Mouse (Mus musculus) midbrain, embryonic 11.5 days (tissue): ENCODE data around the gene A830018L16Rik. TPM values are rescaled to one million over a fixed set of nuclear protein-coding genes. Genes with fewer than 3 reads are reported as not detected.
A peak's percentile ranks its signal among the peaks of the same experiment; 100 is the strongest.

Experiments
- ATAC-seq: fragments of 200-750 bp; cut with Nextera tagmentation; 2 replicates; pipeline ENCODE4 v1.8.0; 2017; ENCODE audit warnings: moderate TSS enrichment, moderate library complexity; ENCODE audit not compliant: low FRiP score
- DNase-seq: peaks from one replicate; pipeline ENCODE4 v3.0.0; 2015; ENCODE audit warnings: low spot score; ENCODE audit errors: missing footprints
- H3K27ac ChIP-seq: fragments of 300-500 bp; sonication (generic); 2 replicates; pipeline ENCODE4 v1.5.1; 2014; ENCODE audit warnings: low read depth, low read length
- H3K27me3 ChIP-seq: fragments of 300-500 bp; sonication (generic); 2 replicates; pipeline ENCODE4 v1.6.1; 2014; ENCODE audit warnings: mild to moderate bottlenecking, low read length, moderate library complexity, mixed read lengths; ENCODE audit not compliant: control insufficient read depth, insufficient read depth
- H3K36me3 ChIP-seq: fragments of 300-500 bp; sonication (generic); 2 replicates; pipeline ENCODE4 v1.6.1; 2014; ENCODE audit warnings: mild to moderate bottlenecking, low read length, moderate library complexity, mixed read lengths; ENCODE audit not compliant: control insufficient read depth, insufficient read depth
- H3K4me1 ChIP-seq: fragments of 300-500 bp; sonication (generic); 2 replicates; pipeline ENCODE4 v1.6.1; 2014; ENCODE audit warnings: low read length; ENCODE audit not compliant: control insufficient read depth, insufficient read depth
- H3K4me2 ChIP-seq: fragments of 300-500 bp; sonication (generic); 2 replicates; pipeline ENCODE4 v1.6.1; 2014; ENCODE audit warnings: mild to moderate bottlenecking, moderate library complexity
- H3K4me3 ChIP-seq: fragments of 300-500 bp; sonication (generic); 2 replicates; pipeline ENCODE4 v1.5.1; 2014; ENCODE audit warnings: low read depth, low read length
- H3K9ac ChIP-seq: fragments of 300-500 bp; sonication (generic); 2 replicates; pipeline ENCODE4 v1.6.1; 2014; ENCODE audit warnings: low read length
- H3K9me3 ChIP-seq: fragments of 300-500 bp; sonication (generic); 2 replicates; pipeline ENCODE4 v1.6.1; 2016; ENCODE audit warnings: low read length; ENCODE audit not compliant: control insufficient read depth
- WGBS: fragments of 180-500 bp; shearing (Covaris S2); extraction: QIAGEN DNeasy Blood & Tissue Kit; methylation state at CpG from one replicate; pipeline ENCODE4 v1.1.7; 2014; 5-methylcytosine and 5-hydroxymethylcytosine counted together
- polyA plus RNA-seq: library from polyadenylated mRNA; unstranded; fragments of >200 nt; fragmentation: Nextera tagmentation; extraction: Ambion mirVana; gene quantifications from 2 replicates; pipeline ENCODE4 v1.2.1, GENCODE M21; 2014

Gene A830018L16Rik
- polyA plus RNA-seq, 1 experiment from 2014 or later, result 2.7 TPM

DNA sequence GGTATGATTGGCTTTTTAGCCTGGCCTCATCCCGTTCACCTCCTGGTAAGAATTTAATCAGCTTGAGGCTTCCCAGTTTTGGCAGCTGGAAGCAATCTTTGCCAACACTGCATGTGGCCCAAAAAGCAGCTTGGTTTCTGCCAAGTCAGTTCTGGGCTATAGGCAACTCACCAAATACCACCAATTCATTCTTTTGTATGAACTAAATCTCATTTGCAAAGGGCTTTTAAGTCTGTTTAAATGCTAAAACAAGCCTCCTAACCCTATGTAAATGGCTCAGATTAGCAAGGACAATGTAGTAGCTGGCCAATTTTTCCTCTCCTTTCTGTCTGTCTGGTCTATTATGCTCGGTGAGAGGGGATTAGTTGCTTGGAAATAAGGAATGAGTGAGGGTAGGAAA lies 334.5 kb downstream of the A830018L16Rik start:
- Histone ChIP-seq H3K9me3 (peaks cover 9% of the 10 kb centered on the region), H3K4me2 (no peak overlapping the region), H3K4me1 (peaks cover 8% of the 10 kb centered on the region; the same call in 1 of the 2 replicates), H3K9ac (no peak overlapping the region), H3K27ac (no peak overlapping the region), H3K4me3 (no peak overlapping the region), H3K36me3 (no peaks in the 10 kb centered on the region), H3K27me3 (peaks cover 15% of the 10 kb centered on the region; the same call in 1 of the 2 replicates)
- ATAC-seq, result peak; percentile 91
- 2% methylated on average over 2 of the region's 2 CpGs for WGBS
- DNase-seq, result no peak

DNA sequence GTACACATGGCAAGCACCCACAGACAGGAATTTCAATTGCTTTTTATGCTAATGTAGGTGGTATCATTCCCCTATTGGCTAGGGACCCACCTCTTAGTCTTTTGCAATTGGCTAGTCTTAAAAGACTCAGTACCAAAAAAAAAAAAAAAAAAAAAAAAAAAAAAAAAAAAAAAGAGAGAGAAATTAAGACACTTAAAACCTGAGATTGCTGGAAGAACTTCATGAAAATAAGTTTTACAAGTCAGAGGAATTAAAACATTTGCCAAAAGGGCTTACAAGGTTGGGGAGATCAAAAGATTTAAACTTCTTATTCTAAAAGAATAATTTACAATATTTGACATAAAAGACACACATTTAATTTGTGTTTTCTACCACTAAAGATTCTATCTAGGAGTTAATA lies 336.2 kb downstream of the A830018L16Rik start:
- no peak for DNase-seq
- Histone ChIP-seq H3K4me3 (no peak overlapping the region), H3K9me3 (peaks cover 9% of the 10 kb centered on the region), H3K4me2 (no peak overlapping the region), H3K27ac (no peak overlapping the region), H3K4me1 (peaks cover 8% of the 10 kb centered on the region; the same call in 1 of the 2 replicates), H3K36me3 (no peaks in the 10 kb centered on the region), H3K9ac (no peak overlapping the region), H3K27me3 (peaks cover 15% of the 10 kb centered on the region; the same call in 1 of the 2 replicates)
- ATAC-seq, result no peak

DNA sequence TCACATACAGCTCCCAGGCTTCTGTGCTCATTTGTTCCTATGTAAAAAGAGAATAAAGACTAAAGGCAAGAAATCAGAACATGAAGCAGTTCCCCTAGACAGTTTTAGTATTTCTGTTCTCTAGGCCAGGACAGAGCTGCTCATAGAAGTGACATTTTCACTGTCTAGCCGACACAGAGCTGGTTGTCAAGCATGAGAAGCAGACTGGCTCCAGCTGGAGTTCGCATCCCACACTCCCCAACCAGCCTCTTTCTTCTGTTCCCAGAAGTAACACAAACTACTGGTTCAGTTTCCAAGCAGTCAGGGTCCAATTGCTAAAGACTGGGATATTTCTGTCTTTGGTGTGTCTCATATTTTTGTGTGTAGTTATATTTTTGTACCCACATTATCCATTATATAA lies 336.7 kb downstream of the A830018L16Rik start:
- 58% methylated on average over 2 of the region's 2 CpGs for WGBS
- Histone ChIP-seq H3K9me3 (peaks cover 9% of the 10 kb centered on the region), H3K4me1 (peaks cover 8% of the 10 kb centered on the region; the same call in 1 of the 2 replicates), H3K4me2 (no peak overlapping the region), H3K27ac (no peak overlapping the region), H3K4me3 (no peak overlapping the region), H3K9ac (no peak overlapping the region), H3K36me3 (no peaks in the 10 kb centered on the region), H3K27me3 (peaks cover 15% of the 10 kb centered on the region; the same call in 1 of the 2 replicates)
- ATAC-seq, result no peak
- DNase-seq, result no peak

DNA sequence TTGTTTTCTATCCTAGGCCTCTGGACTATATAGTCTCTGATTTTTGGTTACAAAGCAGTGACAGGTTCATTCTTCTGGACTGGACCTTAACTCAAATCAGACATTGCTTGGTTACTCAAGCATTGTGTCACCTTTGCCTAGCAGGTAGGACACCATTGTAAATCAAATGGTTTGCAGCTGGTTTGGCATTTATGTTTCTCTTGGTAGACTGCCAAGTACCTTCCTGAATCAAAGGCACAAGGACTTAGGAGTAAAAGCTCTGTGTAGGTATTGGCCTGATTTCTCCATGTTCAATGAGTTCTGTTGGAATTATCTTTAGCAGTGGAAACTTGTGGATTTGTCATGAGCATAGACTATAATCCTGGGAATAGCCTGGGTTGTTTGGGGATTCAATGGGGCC lies 338.1 kb downstream of the A830018L16Rik start:
- ATAC-seq, result no peak
- Histone ChIP-seq H3K27me3 (peaks cover 11% of the 10 kb centered on the region; the same call in 1 of the 2 replicates), H3K9me3 (peaks cover 1% of the 10 kb centered on the region)

DNA sequence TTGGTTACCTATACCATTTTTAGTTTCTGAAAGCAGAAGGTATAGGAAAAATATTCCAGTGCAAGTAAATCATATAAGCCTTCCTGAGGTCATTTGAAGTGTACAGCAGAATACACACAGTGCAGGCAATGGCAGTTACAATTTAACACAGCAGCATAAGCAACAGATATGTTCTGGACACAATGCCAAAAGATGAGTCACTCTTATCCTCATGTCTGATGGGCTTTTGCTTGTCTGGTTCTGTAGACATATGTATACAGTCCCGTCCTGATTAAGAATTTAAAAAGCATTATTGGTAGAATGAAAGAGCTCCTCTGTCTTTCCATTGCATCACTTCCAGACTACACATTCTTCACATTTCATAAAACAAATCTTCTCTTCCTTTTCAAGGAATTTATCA lies 374.4 kb downstream of the A830018L16Rik start:
- DNase-seq, result no peak
- ATAC-seq, result no peak
- no peaks in the 10 kb centered on the region for H3K9me3 ChIP-seq

More for the DNA sequence above, 338.1 kb downstream of the A830018L16Rik start:
- Histone ChIP-seq H3K9ac (no peak overlapping the region), H3K4me1 (peaks cover 8% of the 10 kb centered on the region; the same call in 1 of the 2 replicates), H3K4me2 (no peak overlapping the region), H3K4me3 (no peak overlapping the region), H3K27ac (no peak overlapping the region), H3K36me3 (no peaks in the 10 kb centered on the region)
- no peak for DNase-seq

DNA sequence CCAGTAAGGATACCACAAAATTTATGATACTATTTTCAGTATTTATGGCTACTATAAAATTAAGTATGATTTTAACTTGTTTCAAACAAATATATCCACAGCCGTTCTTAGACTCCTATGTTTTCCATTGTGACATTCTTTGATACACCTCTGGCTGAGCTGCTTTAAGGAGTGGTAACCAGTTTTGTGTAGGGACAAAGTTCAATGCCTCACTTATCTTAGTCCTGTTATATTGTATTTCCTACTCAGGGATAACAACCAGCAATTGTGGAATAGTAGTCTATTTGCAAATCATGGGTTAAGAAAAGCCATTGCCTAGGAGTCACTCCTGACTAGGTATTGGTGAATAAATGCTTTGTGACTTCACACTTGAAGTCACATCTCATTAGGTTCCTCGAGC lies 378.9 kb downstream of the A830018L16Rik start:
- no peaks in the 10 kb centered on the region for H3K9me3 ChIP-seq
- WGBS, result 76% methylated on average over 2 of the region's 2 CpGs
- ATAC-seq (no peak), DNase-seq (no peak)
- H3K27me3 ChIP-seq, result no peaks in the 10 kb centered on the region
- H3K4me1 ChIP-seq, result no peaks in the 10 kb centered on the region
- no peak overlapping the region for H3K9ac ChIP-seq
- no peak overlapping the region for H3K4me3 ChIP-seq
- no peak overlapping the region for H3K4me2 ChIP-seq
- no peak overlapping the region for H3K27ac ChIP-seq
- H3K36me3 ChIP-seq, result no peaks in the 10 kb centered on the region

More for the DNA sequence above, 374.4 kb downstream of the A830018L16Rik start:
- Histone ChIP-seq H3K4me3 (no peak overlapping the region), H3K4me2 (no peak overlapping the region), H3K9ac (no peak overlapping the region), H3K27me3 (no peaks in the 10 kb centered on the region), H3K4me1 (no peaks in the 10 kb centered on the region), H3K36me3 (no peaks in the 10 kb centered on the region), H3K27ac (no peak overlapping the region)
- 83% methylated on average over 1 of the region's 1 CpGs for WGBS

DNA sequence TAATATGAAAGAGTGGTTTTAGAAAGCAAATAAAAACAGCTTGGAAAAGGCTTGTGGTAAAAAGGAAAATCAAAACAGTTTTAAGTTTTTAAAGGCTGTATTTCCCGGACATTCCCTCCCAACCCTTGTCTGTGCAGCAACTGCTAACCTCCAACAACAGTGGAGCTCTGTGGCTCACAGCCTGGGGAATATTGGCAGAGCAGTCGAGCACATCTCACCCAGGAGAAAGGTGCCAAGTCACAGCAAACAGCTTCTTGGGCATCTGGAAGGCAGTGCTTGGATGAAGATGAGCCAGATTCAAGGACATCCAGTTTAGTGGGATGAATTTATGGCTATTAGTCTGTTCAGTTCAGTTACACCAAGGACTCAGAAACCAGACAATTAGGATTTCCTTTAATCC lies 381.8 kb downstream of the A830018L16Rik start:
- Histone ChIP-seq H3K4me2 (no peak overlapping the region), H3K9me3 (no peaks in the 10 kb centered on the region), H3K4me3 (no peak overlapping the region), H3K27ac (no peak overlapping the region), H3K4me1 (no peaks in the 10 kb centered on the region), H3K27me3 (no peaks in the 10 kb centered on the region), H3K9ac (no peak overlapping the region), H3K36me3 (no peaks in the 10 kb centered on the region)
- 71% methylated on average over 2 of the region's 2 CpGs for WGBS
- ATAC-seq (no peak), DNase-seq (no peak)

DNA sequence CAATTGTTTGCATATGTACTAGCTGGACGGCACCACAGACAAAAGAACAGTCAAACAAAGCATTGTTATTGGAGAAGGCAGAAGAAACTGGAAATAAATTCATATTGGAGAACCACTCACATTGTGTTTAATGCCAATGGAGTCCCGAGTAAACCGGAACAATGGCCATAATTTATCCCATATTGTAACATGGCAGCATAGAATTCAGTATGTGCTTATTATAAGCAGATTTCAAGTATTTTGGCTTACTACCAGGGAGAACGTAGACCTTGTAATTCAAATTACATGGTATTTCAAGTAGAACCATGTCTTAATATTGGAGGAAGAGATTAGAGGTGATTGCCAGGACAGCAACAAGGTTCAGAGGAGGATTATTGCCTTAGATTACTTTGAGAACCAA lies 458.9 kb downstream of the A830018L16Rik start:
- WGBS, result 74% methylated on average over 4 of the region's 4 CpGs
- Histone ChIP-seq H3K36me3 (no peaks in the 10 kb centered on the region), H3K4me2 (no peak overlapping the region), H3K27me3 (no peaks in the 10 kb centered on the region), H3K4me3 (no peak overlapping the region), H3K27ac (no peak overlapping the region), H3K9ac (no peak overlapping the region), H3K9me3 (no peaks in the 10 kb centered on the region), H3K4me1 (no peaks in the 10 kb centered on the region)
- no peak for DNase-seq
- no peak for ATAC-seq

DNA sequence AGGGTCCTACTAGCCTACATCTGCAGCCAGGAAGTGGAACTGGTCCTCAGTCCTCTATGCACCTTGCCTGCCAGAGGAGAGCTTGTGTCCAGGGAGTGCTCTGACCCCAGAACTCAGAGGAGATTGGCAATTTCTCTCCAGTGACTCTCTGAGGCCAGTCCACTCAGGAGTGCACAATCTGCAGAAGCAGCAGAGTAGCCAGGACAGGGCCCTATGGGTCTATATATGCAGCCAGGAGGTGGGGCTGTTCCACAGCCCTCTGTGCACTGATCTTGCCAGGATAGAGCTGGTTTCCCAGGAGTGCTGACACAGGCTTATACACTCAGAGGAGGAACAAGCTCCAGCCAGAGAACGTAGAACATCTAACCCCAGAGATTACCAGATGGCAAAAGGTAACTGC lies 459.7 kb downstream of the A830018L16Rik start:
- WGBS, result 83% methylated on average over 1 of the region's 1 CpGs
- Histone ChIP-seq H3K36me3 (no peaks in the 10 kb centered on the region), H3K4me2 (no peak overlapping the region), H3K27me3 (no peaks in the 10 kb centered on the region), H3K4me3 (no peak overlapping the region), H3K9ac (no peak overlapping the region), H3K4me1 (no peaks in the 10 kb centered on the region), H3K9me3 (no peaks in the 10 kb centered on the region), H3K27ac (no peak overlapping the region)
- DNase-seq, result no peak
- ATAC-seq, result no peak

DNA sequence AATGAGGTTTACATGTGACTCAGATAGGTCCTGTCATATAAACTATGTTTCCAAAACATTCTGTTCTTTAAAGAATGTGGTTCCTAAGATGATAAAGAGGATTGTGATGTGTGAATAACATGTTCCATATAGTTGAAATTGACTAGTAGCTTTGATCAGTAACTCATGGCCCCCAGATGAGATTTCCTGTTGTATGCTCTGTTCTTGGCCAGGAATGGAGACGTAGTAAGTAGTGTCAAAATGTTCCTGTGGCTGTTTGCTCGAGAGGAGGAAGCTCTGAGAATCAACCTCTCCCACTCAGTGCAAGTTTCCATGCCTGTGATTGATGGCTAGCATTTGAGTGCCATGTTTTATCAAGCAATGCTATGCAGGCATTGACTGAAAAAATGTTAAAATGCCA lies 467.8 kb downstream of the A830018L16Rik start:
- Histone ChIP-seq H3K4me2 (no peak overlapping the region), H3K36me3 (no peaks in the 10 kb centered on the region), H3K9me3 (no peaks in the 10 kb centered on the region), H3K9ac (no peak overlapping the region), H3K4me1 (no peaks in the 10 kb centered on the region), H3K27me3 (no peaks in the 10 kb centered on the region), H3K27ac (no peak overlapping the region), H3K4me3 (no peak overlapping the region)
- DNase-seq, result no peak
- 62% methylated on average over 2 of the region's 2 CpGs for WGBS
- ATAC-seq, result no peak
